Mouse (Mus musculus) neural tube, embryonic 13.5 days (tissue): ENCODE results near the gene Ykt6. TPM values are rescaled to one million over a fixed set of nuclear protein-coding genes. Genes with fewer than 3 reads are reported as not detected.
A peak's percentile ranks its signal among the peaks of the same experiment; 100 is the strongest.

Experiments used
- ATAC-seq: fragments of 200-750 bp; cut with Nextera tagmentation; 2 replicates; pipeline ENCODE4 v1.8.0; 2017; ENCODE audit warnings: low read depth, mild to moderate bottlenecking, moderate TSS enrichment, moderate library complexity
- H3K27ac ChIP-seq: fragments of 300-500 bp; sonication (generic); replicated peaks from 2 replicates; pipeline ENCODE4 v1.5.1; 2015; ENCODE audit warnings: moderate library complexity, mild to moderate bottlenecking, inconsistent platforms
- H3K27me3 ChIP-seq: fragments of 300-500 bp; sonication (generic); 2 replicates; pipeline ENCODE4 v1.6.1; 2015; ENCODE audit warnings: mild to moderate bottlenecking, inconsistent platforms
- H3K36me3 ChIP-seq: fragments of 300-500 bp; sonication (generic); 2 replicates; pipeline ENCODE4 v1.6.1; 2015; ENCODE audit warnings: mild to moderate bottlenecking, inconsistent platforms
- H3K4me1 ChIP-seq: fragments of 300-500 bp; sonication (generic); replicated peaks from 2 replicates; pipeline ENCODE4 v1.6.1; 2015; ENCODE audit warnings: inconsistent platforms
- H3K4me2 ChIP-seq: fragments of 300-500 bp; sonication (generic); 2 replicates; pipeline ENCODE4 v1.6.1; 2015; ENCODE audit warnings: inconsistent platforms, mild to moderate bottlenecking, moderate library complexity
- H3K4me3 ChIP-seq: fragments of 300-500 bp; sonication (generic); 2 replicates; pipeline ENCODE4 v1.5.1; 2015; ENCODE audit warnings: mild to moderate bottlenecking, inconsistent platforms
- H3K9ac ChIP-seq: fragments of 300-500 bp; sonication (generic); 2 replicates; pipeline ENCODE4 v1.6.1; 2015; ENCODE audit warnings: moderate library complexity, mild to moderate bottlenecking, inconsistent platforms
- H3K9me3 ChIP-seq: fragments of 300-500 bp; sonication (generic); 2 replicates; pipeline ENCODE4 v1.6.1; 2016; ENCODE audit warnings: inconsistent platforms
- WGBS: fragments of 180-500 bp; shearing (Covaris S2); methylation state at CpG from one replicate; pipeline ENCODE4 v1.1.7; 2015; 5-methylcytosine and 5-hydroxymethylcytosine counted together
- polyA plus RNA-seq: library from polyadenylated mRNA; unstranded; fragments of >200 nt; fragmentation: Nextera tagmentation; extraction: Ambion mirVana; gene quantifications from 2 replicates; pipeline ENCODE4 v1.2.1, GENCODE M21; 2015

Ykt6 gene
- polyA plus RNA-seq, 1 experiment from 2014 or later: 71.2 TPM

- no peaks in the 10 kb centered on the region for H3K9me3 ChIP-seq
- no peaks in the 10 kb centered on the region; the same call in 1 of the 2 replicates for H3K36me3 ChIP-seq
- no peaks in the 10 kb centered on the region for H3K4me1 ChIP-seq
- H3K27ac ChIP-seq: no peak overlapping the region
- H3K4me2 ChIP-seq: no peak overlapping the region
- H3K9ac ChIP-seq: no peak overlapping the region
- H3K27me3 ChIP-seq: no peaks in the 10 kb centered on the region
- no peak overlapping the region for H3K4me3 ChIP-seq
- no peak for ATAC-seq
- 90% methylated on average over 2 of the region's 2 CpGs for WGBS
Measured at GRCm38 (mm10) chr11:5980108-5980507, 24.6 kb downstream of the Ykt6 start.

- no peak for ATAC-seq
Measured at GRCm38 (mm10) chr11:5980561-5980960, 25.1 kb downstream of the Ykt6 start.

GRCm38 (mm10) chr11:5981323-5981722 lies 25.8 kb downstream of the Ykt6 start:
- Histone ChIP-seq H3K9me3 (no peaks in the 10 kb centered on the region), H3K4me1 (no peaks in the 10 kb centered on the region), H3K27ac (no peak overlapping the region), H3K4me3 (no peak overlapping the region), H3K4me2 (no peak overlapping the region), H3K36me3 (no peaks in the 10 kb centered on the region; the same call in 1 of the 2 replicates), H3K27me3 (no peaks in the 10 kb centered on the region), H3K9ac (no peak overlapping the region)
- no peak for ATAC-seq
- WGBS: 85% methylated on average over 7 of the region's 7 CpGs

More at GRCm38 (mm10) chr11:5980561-5980960, 25.1 kb downstream of the Ykt6 start:
- 75% methylated on average over 8 of the region's 8 CpGs for WGBS
- H3K4me2 ChIP-seq: no peak overlapping the region
- H3K36me3 ChIP-seq: no peaks in the 10 kb centered on the region; the same call in 1 of the 2 replicates
- H3K27ac ChIP-seq: no peak overlapping the region
- H3K4me1 ChIP-seq: no peaks in the 10 kb centered on the region
- no peaks in the 10 kb centered on the region for H3K27me3 ChIP-seq
- no peak overlapping the region for H3K9ac ChIP-seq
- no peak overlapping the region for H3K4me3 ChIP-seq
- H3K9me3 ChIP-seq: no peaks in the 10 kb centered on the region

GRCm38 (mm10) chr11:5983629-5984028 lies 28.1 kb downstream of the Ykt6 start:
- 93% methylated on average over 5 of the region's 5 CpGs for WGBS
- Histone ChIP-seq H3K27me3 (no peaks in the 10 kb centered on the region), H3K9me3 (no peaks in the 10 kb centered on the region), H3K27ac (no peak overlapping the region), H3K4me1 (no peaks in the 10 kb centered on the region), H3K4me2 (no peak overlapping the region), H3K36me3 (peaks cover 4% of the 10 kb centered on the region; the same call in 1 of the 2 replicates), H3K4me3 (no peak overlapping the region), H3K9ac (no peak overlapping the region)
- ATAC-seq: no peak

- no peaks in the 10 kb centered on the region for H3K27me3 ChIP-seq
- no peaks in the 10 kb centered on the region for H3K9me3 ChIP-seq
- no peak for ATAC-seq
- H3K9ac ChIP-seq: no peak overlapping the region
- H3K4me1 ChIP-seq: no peaks in the 10 kb centered on the region
- peaks cover 14% of the 10 kb centered on the region; the same call in 1 of the 2 replicates for H3K36me3 ChIP-seq
- H3K4me2 ChIP-seq: no peak overlapping the region
- H3K27ac ChIP-seq: no peak overlapping the region
- 79% methylated on average over 10 of the region's 10 CpGs for WGBS
- H3K4me3 ChIP-seq: no peak overlapping the region
Measured at GRCm38 (mm10) chr11:5988126-5988525, 32.6 kb downstream of the Ykt6 start.

- Histone ChIP-seq H3K36me3 (peaks cover 14% of the 10 kb centered on the region; the same call in 1 of the 2 replicates), H3K4me2 (no peak overlapping the region), H3K4me1 (no peaks in the 10 kb centered on the region), H3K9me3 (no peaks in the 10 kb centered on the region), H3K9ac (no peak overlapping the region), H3K27ac (no peak overlapping the region), H3K4me3 (no peak overlapping the region), H3K27me3 (no peaks in the 10 kb centered on the region)
- 83% methylated on average over 16 of the region's 16 CpGs for WGBS
- ATAC-seq: no peak
Measured at GRCm38 (mm10) chr11:5989954-5990593, 34.6 kb downstream of the Ykt6 start.

GRCm38 (mm10) chr11:5990910-5991309 lies 35.4 kb downstream of the Ykt6 start:
- Histone ChIP-seq H3K4me2 (no peak overlapping the region), H3K27me3 (no peaks in the 10 kb centered on the region), H3K9ac (no peak overlapping the region), H3K27ac (no peak overlapping the region), H3K36me3 (peaks cover 14% of the 10 kb centered on the region; the same call in 1 of the 2 replicates), H3K9me3 (no peaks in the 10 kb centered on the region), H3K4me1 (no peaks in the 10 kb centered on the region), H3K4me3 (no peak overlapping the region)
- ATAC-seq: no peak
- WGBS: 32% methylated on average over 4 of the region's 4 CpGs

GRCm38 (mm10) chr11:5994212-5994611 lies 38.7 kb downstream of the Ykt6 start:
- H3K9ac ChIP-seq: no peak overlapping the region
- ATAC-seq: no peak
- 63% methylated on average over 5 of the region's 5 CpGs for WGBS

GRCm38 (mm10) chr11:5994880-5995279 lies 39.4 kb downstream of the Ykt6 start:
- 76% methylated on average over 3 of the region's 3 CpGs for WGBS
- H3K9ac ChIP-seq: no peak overlapping the region
- H3K27me3 ChIP-seq: no peaks in the 10 kb centered on the region
- no peak overlapping the region for H3K27ac ChIP-seq
- H3K4me1 ChIP-seq: peaks cover 5% of the 10 kb centered on the region
- ATAC-seq: no peak
- no peak overlapping the region for H3K4me2 ChIP-seq
- no peak overlapping the region for H3K4me3 ChIP-seq
- H3K36me3 ChIP-seq: 0 out of 2 replicates have a peak, but pooled peaks cover 4% of the 10 kb centered on the region
- H3K9me3 ChIP-seq: no peaks in the 10 kb centered on the region

More at GRCm38 (mm10) chr11:5994212-5994611, 38.7 kb downstream of the Ykt6 start:
- Histone ChIP-seq H3K27ac (no peak overlapping the region), H3K4me2 (no peak overlapping the region), H3K27me3 (no peaks in the 10 kb centered on the region), H3K4me1 (no peaks in the 10 kb centered on the region), H3K4me3 (no peak overlapping the region), H3K9me3 (no peaks in the 10 kb centered on the region), H3K36me3 (peaks cover 5% of the 10 kb centered on the region; the same call in 1 of the 2 replicates)

GRCm38 (mm10) chr11:5995989-5996388 lies 40.5 kb downstream of the Ykt6 start:
- 21% methylated on average over 8 of the region's 8 CpGs for whole genome bisulfite sequencing
- no peak overlapping the region for H3K4me3 ChIP-seq
- H3K4me2 ChIP-seq: no peak overlapping the region
- H3K4me1 ChIP-seq: peaks cover 16% of the 10 kb centered on the region
- no peaks in the 10 kb centered on the region for H3K9me3 ChIP-seq
- H3K36me3 ChIP-seq: no peaks in the 10 kb centered on the region
- no peak overlapping the region for H3K27ac ChIP-seq
- no peaks in the 10 kb centered on the region for H3K27me3 ChIP-seq
- ATAC-seq: peak; percentile 22; the same call in 1 of the 2 replicates
- no peak overlapping the region for H3K9ac ChIP-seq

GRCm38 (mm10) chr11:5998472-5998871 lies 43.0 kb downstream of the Ykt6 start:
- Histone ChIP-seq H3K9me3 (no peaks in the 10 kb centered on the region), H3K27ac (no peak overlapping the region), H3K9ac (no peak overlapping the region), H3K4me1 (peaks cover 21% of the 10 kb centered on the region), H3K27me3 (no peaks in the 10 kb centered on the region), H3K4me3 (no peak overlapping the region), H3K4me2 (no peak overlapping the region), H3K36me3 (no peaks in the 10 kb centered on the region)
- 98% methylated on average over 2 of the region's 2 CpGs for WGBS
- ATAC-seq: no peak

GRCm38 (mm10) chr11:5999832-6000771 lies 44.6 kb downstream of the Ykt6 start:
- 19% methylated on average over 8 of the region's 8 CpGs for WGBS
- H3K9me3 ChIP-seq: no peaks in the 10 kb centered on the region
- ATAC-seq: peak; percentile 87
- H3K9ac ChIP-seq: peak overlapping the region; percentile 22; the same call in 1 of the 2 replicates
- H3K27ac ChIP-seq: peak overlapping the region; percentile 68
- H3K36me3 ChIP-seq: no peaks in the 10 kb centered on the region
- no peak overlapping the region for H3K4me2 ChIP-seq
- peaks cover 11% of the 10 kb centered on the region; the same call in 1 of the 2 replicates for H3K27me3 ChIP-seq
- no peak overlapping the region for H3K4me3 ChIP-seq
- H3K4me1 ChIP-seq: peaks cover 21% of the 10 kb centered on the region
